Mouse (Mus musculus) left cerebral cortex, postnatal 25 days (tissue): ENCODE measurements at regions not wholly inside any gene's neighbourhood (a gene's known extent, or its start where the extent isn't known, plus 50 kb on each side); places are given as distances from the start of the nearest gene placed in this dataset.
"Not testable (repeated sequence)": the region's sequence is repeated elsewhere in the genome, so short reads cannot be mapped to it uniquely, and the experiment has no call there.

Experiments used
- DNase-seq, 2 experiments: peaks; one replicate each; pipeline ENCODE4 v3.0.0; 2022; ENCODE audit warnings: low spot score in 2 of 2, mixed read lengths in 1 of 2
- intact Hi-C: fragments of 180-260 bp; cut with DNase I; formaldehyde crosslinking; loops from one replicate; pipeline ENCODE4 v1.15.1; 2025

GRCm38 (mm10) chr3:40391631-40392030 is 139.5 kb upstream of the Intu start:
- DNase-seq = peak; percentile 30 to 50
- intact Hi-C loops = loop anchor here (1.0 kb wide), 1 partner anchor 1507 kb away; no protein-coding TSS in a partner anchor

DNA sequence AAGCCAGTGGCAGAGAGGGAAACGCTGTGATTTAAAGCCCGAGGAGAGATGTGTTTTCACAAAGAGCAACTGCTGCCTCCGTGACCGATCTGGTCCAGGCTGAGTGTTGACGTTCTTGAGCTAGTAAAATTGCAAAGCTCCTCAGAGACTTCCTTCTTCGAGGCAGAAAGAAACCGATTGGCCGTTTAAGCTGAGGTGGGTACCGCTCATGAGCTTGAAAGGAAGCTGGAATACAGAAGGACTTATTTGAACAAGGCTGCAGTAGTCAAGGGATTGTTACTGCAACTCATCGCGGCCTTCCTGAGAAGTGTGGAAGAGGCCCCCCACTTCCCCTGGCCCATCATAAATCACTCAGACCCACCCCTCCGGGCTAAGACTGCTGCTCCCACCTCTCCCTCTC is 132.9 kb upstream of the Intu start:
- intact Hi-C loops = no loop called here

DNA sequence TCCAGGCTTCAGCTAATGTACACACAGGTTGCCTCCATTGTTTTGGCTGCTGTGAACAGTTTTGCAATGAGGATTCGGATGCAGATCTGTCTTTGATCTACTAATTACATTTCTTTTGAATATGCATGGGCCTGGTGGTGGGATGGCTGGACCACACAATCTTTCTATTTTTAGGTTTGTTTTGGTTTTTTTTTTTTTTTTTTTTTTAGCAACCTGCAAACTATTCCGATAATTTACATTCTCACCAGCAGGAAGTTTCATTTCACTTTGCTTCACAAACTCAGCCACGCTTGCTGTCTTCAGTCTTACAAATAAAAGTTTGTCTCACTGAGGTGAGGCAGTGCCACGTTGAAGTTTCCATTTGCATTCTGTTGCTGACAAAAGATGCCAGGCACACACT is 127.7 kb upstream of the Intu start:
- intact Hi-C loops = no loop called here
- no peak for DNase-seq

More for the DNA sequence above, 132.9 kb upstream of the Intu start:
- DNase-seq = no peak

GRCm38 (mm10) chr3:40405095-40405948 is 125.8 kb upstream of the Intu start:
- intact Hi-C loops = no loop called here
- DNase-seq = no peak

DNA sequence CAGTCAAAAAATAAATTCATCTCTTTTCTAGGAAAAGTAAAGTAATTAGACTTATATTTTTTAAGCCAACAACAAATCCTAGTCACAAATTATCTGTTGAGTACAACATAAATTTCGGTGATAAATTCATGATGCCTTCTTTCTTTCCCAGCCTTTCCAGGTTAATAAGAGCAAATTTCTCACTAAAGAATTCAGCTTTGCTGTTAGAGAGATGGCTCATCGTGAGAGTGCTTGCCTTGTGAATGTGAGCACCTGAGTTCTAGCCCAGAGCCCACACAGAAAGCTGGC is 125.2 kb upstream of the Intu start:
- intact Hi-C loops = no loop called here
- no peak for DNase-seq

GRCm38 (mm10) chr3:40408921-40409488 is 122.1 kb upstream of the Intu start:
- intact Hi-C loops = no loop called here
- no peak for DNase-seq

DNA sequence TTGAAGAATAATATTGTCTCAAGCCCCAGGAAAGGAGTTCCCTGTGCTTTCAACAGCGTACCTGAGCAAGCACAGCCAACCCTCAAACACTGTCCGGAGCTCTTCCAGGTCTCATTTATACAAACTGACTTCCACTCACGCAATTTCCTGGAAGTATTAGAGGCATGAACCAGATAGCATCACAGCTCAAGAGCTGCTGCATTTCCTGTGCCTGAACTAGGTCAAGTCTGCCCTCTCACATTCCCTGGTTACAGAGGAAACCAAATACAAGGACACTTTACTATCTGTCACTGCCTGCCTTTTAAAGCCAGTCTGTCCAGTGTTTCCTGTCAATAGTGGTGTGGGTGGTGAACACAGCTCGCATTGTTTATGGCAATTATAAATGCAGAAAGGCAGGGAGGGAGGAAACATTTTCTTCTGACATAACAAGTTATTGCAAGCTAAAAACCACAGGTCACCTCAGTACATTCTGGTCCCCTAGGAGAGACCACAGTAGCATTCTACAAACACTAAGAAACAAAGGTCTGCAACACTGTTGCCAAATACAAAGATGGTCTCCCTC is 120.3 kb upstream of the Intu start:
- intact Hi-C loops = no loop called here
- DNase-seq = no peak

- DNase-seq, intact Hi-C loops: not testable (repeated sequence)
Measured at GRCm38 (mm10) chr3:40425183-40425844, 105.8 kb upstream of the Intu start.

GRCm38 (mm10) chr3:40426070-40426469 is 105.0 kb upstream of the Intu start:
- intact Hi-C loops = no loop called here

GRCm38 (mm10) chr3:40428021-40428420 is 103.1 kb upstream of the Intu start:
- no peak for DNase-seq
- intact Hi-C loops = no loop called here

More at GRCm38 (mm10) chr3:40426070-40426469, 105.0 kb upstream of the Intu start:
- DNase-seq = no peak

DNA sequence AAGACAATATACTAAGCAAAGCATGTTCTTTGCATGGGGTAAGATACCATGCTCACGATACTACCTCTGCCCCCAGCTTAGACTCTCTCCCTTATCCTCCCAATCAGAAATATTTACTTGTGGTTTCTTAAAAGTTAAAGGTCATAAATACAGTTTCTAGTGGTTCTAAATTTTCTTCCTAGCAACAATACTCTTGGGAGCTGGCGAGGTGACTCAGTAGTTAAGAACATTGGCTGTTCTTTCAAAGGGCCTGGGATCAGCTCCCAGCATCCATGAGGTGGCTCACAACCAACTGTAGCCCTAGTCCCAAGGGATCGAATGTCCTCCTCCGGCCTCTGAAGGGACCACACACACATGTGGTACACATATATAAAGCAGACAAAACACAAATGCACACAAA is 92.8 kb upstream of the Intu start:
- no peak for DNase-seq
- intact Hi-C loops = no loop called here

DNA sequence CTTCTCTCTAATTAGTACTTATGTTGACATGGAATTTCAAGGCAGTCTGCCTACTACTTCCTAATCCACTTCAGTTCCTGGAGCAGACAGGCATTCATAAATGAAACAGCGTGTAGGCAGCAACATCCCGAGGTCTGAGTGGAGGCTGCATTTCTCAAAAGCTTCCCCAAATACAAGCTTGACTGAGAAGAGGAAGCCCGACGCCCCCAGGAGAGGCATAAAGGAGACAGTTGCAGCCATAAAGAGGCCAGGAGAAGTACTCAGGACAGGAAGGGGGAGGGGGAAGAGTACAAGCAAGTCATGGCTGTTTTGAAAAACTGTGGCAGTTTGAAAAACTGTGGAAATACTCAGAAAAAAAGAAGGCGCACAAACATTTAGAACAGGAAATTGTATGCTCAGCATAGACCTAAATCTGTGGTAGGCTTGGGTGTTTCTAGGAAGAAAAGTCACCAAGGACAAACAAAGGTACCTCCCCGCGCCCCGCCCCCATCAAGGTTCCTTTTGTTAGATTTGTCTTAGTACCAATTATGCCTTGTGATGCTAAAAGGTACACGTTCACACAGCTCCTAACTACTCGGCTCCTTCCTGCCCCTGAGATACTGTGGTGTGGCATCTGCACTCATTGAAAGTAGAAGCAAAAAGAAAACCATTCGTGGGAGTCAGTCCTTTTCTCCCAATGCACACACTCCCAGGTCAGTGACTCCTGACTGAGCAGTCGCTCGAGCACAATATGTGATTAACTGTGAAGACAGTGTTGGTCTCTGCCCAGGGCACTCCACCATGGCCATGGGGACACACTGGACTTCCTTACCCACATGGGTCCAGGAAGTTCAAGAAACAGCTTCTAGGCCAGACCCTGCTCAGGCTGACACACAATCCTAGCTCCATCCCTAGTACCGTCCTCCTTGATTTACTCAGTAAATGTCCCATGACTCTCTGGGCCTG is 89.7 kb upstream of the Intu start:
- intact Hi-C loops = loop anchor here (5.0 kb wide), 1 partner anchor 624 kb away; no protein-coding TSS in a partner anchor
- peak in 1 of 2 experiments; percentile 23 for DNase-seq

- DNase-seq = peak; percentile 71 to 88
- intact Hi-C loops = loop anchor here (1.0 to 5.0 kb wide), 2 partner anchors 627 to 1560 kb away; no protein-coding TSS in a partner anchor
Measured at GRCm38 (mm10) chr3:40443788-40444595, 87.1 kb upstream of the Intu start.

- intact Hi-C loops = no loop called here
- DNase-seq = no peak
Measured at GRCm38 (mm10) chr3:40452958-40453357, 78.1 kb upstream of the Intu start.

DNA sequence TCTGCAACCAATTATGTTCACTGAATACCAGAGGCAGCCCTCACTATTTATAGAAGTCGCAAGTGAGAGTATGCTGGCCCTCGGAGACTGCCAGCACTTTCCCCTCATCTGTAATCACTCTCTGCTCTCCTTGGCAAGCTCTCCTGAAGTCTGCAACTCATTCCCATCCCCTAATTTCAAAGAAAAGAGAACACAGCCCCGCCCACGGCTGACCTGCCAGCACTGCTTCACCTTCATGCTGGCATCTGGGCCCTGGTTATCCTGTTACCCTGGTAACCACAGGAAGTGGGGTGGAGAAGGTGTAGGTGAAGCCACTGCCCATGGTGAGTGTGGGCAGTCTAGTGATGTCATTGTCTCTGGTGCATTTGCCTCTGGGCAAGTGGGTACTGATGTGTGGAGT is 77.5 kb upstream of the Intu start:
- DNase-seq = no peak
- intact Hi-C loops = no loop called here

DNA sequence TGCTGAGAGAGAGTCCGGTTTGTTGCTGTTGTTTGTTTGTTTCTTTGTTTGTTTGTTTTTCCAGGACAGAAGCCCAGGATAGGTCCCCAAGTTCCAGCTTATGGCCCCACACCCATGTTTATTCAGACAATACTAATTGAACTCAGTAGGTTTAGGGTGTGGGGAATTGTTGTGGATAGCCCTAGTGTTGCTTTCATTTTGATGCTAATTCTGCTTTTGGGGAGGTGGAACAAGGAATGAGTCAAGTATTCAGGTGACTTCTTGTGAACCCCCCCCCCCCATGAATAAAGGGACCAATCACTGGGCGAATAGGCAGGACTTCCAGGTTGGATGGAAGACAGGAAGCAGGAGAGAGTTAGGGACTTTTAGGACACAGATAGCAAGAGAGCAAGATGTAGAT is 75.0 kb upstream of the Intu start:
- DNase-seq = no peak
- intact Hi-C loops = no loop called here

DNA sequence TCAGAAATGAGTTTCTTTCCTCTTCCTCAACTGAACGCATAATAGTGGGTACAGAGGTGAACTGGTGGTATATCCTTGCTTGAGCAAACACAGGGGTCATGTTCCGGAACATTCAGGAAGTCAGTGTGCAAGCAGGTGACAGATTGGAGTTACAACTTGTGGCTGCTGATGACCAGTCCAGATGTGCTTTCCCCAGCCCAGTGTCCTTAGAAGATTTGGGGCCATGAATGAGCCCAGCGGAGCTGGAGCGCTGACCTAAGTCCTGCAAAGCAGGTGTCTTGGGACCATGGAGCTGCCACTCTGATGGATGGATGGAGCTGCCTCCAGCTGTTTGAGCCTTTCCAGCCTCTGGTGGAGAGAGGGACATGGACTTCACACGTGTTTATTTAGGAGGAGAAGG is 72.6 kb upstream of the Intu start:
- no peak for DNase-seq
- intact Hi-C loops = no loop called here

DNA sequence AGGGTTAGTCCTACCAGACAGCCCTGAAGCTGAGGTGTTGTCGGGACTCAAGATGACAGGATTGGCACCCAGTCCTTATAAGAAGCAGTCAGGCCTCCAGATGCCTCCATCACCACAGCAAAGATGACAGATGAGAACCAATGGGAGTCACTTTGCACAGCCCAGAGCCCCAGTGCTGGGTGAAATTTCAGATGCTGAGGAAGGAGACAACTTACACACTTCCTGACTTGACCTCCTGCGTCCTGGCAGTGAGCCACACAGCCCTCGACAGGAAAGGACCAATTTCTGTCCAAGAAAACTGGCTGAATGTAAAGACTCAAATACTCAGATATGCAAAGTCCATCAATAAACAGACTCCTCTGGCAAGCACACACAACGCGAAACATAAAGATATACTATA is 67.6 kb upstream of the Intu start:
- no peak for DNase-seq
- intact Hi-C loops = no loop called here

DNA sequence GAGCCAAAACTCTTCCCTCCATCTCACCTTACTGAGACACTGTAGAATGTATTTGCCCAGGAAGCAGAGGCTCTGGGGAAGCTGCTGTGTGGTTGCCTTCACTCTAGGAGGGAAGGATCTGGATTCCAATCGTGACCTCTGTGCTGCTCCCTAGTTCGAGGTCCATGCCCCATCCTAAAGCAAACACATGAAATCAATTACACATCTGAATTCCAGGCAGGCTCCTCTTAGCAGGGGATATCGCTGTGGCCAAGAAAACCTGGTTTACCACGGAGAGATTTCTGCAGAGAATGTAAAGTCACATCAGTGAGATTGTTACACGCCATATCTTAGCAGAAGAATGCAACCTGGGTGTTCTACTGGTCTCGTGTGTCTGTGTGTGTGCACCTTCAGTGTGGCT is 61.0 kb upstream of the Intu start:
- intact Hi-C loops = no loop called here
- DNase-seq = no peak
